20 mouse cellular contexts compared by ENCODE assay signal in the genomic region with DNA sequence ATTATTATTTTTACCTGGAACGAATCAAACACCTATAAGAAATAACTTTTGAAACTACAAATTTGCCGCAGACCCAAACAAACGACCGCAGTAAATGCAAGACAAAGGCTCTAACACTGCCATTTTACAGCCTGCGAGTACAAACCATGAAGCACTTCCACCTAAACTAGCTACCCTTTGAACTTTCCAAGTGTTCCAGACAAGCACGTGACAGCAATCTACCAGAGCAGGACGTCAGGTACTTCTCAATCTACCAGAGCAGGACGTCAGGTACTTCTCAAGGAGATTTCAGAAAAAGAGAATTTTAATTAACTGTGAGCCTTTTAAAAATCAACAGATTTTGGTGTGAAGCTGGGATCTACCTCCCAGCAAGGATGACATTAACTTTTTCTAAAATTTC. TPM values are rescaled to one million over a fixed set of nuclear protein-coding genes. Genes with fewer than 3 reads are reported as not detected.
DNase-seq lines count a peak whose midpoint lies in the region; ATAC-seq and TF ChIP-seq lines count a peak whose summit lies in the region.
"Had no signal": no experiment of that assay in that cellular context is flagged by ENCODE, and none has a peak within 500 bp of the region (broad histone marks: within the 10 kb centered on the region; RNA-seq: fewer than 3 reads in every experiment).

No protein-coding gene starts in this region.

- no peaks in the 10 kb centered on the region for H3K9me3 ChIP-seq in kidney, embryonic 15.5 days (replicated peaks)
- H3K9me3 ChIP-seq in liver, embryonic 12.5 days (replicated peaks): no peaks in the 10 kb centered on the region
- H3K9me3 ChIP-seq in midbrain, embryonic 15.5 days: no peaks in the 10 kb centered on the region
- H3K9me3 ChIP-seq: embryonic facial prominence, embryonic 12.5 days; forebrain, embryonic 15.5 days; G1E; heart, embryonic 13.5 days had no signal

- no peak overlapping the region for H3K4me3 ChIP-seq in kidney, embryonic 15.5 days (replicated peaks)
- H3K4me3 ChIP-seq in liver, adult 2 months (ENCODE audit: insufficient read depth, low read depth, low read length): no peak overlapping the region
- no peak overlapping the region for H3K4me3 ChIP-seq in liver, embryonic 12.5 days
- no peak overlapping the region for H3K4me3 ChIP-seq in midbrain, embryonic 15.5 days
- H3K4me3 ChIP-seq: embryonic facial prominence, embryonic 12.5 days; forebrain, embryonic 15.5 days; heart, embryonic 13.5 days had no signal

- H3K27me3 ChIP-seq in kidney, embryonic 15.5 days: no peaks in the 10 kb centered on the region
- no peaks in the 10 kb centered on the region for H3K27me3 ChIP-seq in liver, adult 2 months (ENCODE audit: control insufficient read depth, insufficient read depth, low read length)
- H3K27me3 ChIP-seq in liver, embryonic 12.5 days (replicated peaks): no peaks in the 10 kb centered on the region
- no peaks in the 10 kb centered on the region for H3K27me3 ChIP-seq in midbrain, embryonic 15.5 days (replicated peaks)
- H3K27me3 ChIP-seq: embryonic facial prominence, embryonic 12.5 days; forebrain, embryonic 15.5 days; heart, embryonic 13.5 days had no signal

- H3K79me2 ChIP-seq in liver, adult 2 months (ENCODE audit: control insufficient read depth, insufficient read depth, low read length): peaks cover 53% of the 10 kb centered on the region

- no peak for TF ChIP-seq POLR2A in liver, adult 2 months (IDR thresholded peaks at IDR 0.05; ENCODE audit: extremely low read depth, insufficient read depth, low read length)

- ATAC-seq in kidney, embryonic 15.5 days (replicated peaks; ENCODE audit: low FRiP score): no peak
- ATAC-seq in liver, embryonic 12.5 days: no peak
- no peak for ATAC-seq in midbrain, embryonic 15.5 days (replicated peaks)
- ATAC-seq: CD4-positive, CD25-positive, alpha-beta regulatory T cell, adult 4 months; forebrain, embryonic 15.5 days had no signal

- WGBS in kidney, embryonic 15.5 days: 47% methylated on average over 8 of the region's 8 CpGs
- WGBS in liver, adult 2 months: 61% methylated on average over 8 of the region's 8 CpGs
- 75% methylated on average over 8 of the region's 8 CpGs for WGBS in liver, embryonic 12.5 days (ENCODE audit: insufficient replicate concordance)
- WGBS in midbrain, embryonic 15.5 days: 90% methylated on average over 8 of the region's 8 CpGs

- DNase-seq in kidney, adult 11 months: peak; percentile 61
- DNase-seq in liver, adult 2 months (ENCODE audit: extremely low read depth, low read depth, low spot score): peak; percentile 75
- DNase-seq in kidney, postnatal 25 days: peak; percentile 70 to 79
- DNase-seq in spleen, postnatal 4 days (ENCODE audit: low spot score in 2 of 2): no peak
- DNase-seq in urinary bladder, postnatal 36 days (ENCODE audit: low spot score in 2 of 2): no peak
- DNase-seq: adrenal gland, adult 8-10 months; B cell, adult 2 months; cerebellum, adult 11-12 months; cerebellum, adult 9-10 months; cerebellum, postnatal 25 days; gastrocnemius, postnatal 36 days; heart, postnatal 36 days had no signal

- H3K9ac ChIP-seq in kidney, embryonic 15.5 days: no peak overlapping the region
- no peak overlapping the region for H3K9ac ChIP-seq in liver, adult 2 months (ENCODE audit: low read depth, low read length)
- no peak overlapping the region for H3K9ac ChIP-seq in liver, embryonic 12.5 days
- no peak overlapping the region for H3K9ac ChIP-seq in midbrain, embryonic 15.5 days
- H3K9ac ChIP-seq: embryonic facial prominence, embryonic 12.5 days; forebrain, embryonic 15.5 days; heart, embryonic 13.5 days had no signal

- TF ChIP-seq CTCF in liver, adult 2 months (IDR thresholded peaks at IDR 0.05; ENCODE audit: low read depth, low read length): no peak

- H3K4me1 ChIP-seq in kidney, embryonic 15.5 days: peaks cover 16% of the 10 kb centered on the region; the same call in 1 of the 2 replicates
- H3K4me1 ChIP-seq in liver, adult 2 months (ENCODE audit: control insufficient read depth, insufficient read depth, low read length): peaks cover 19% of the 10 kb centered on the region
- peaks cover 15% of the 10 kb centered on the region for H3K4me1 ChIP-seq in liver, embryonic 12.5 days
- H3K4me1 ChIP-seq in midbrain, embryonic 15.5 days: peaks cover 4% of the 10 kb centered on the region; the same call in 1 of the 2 replicates
- H3K4me1 ChIP-seq: embryonic facial prominence, embryonic 12.5 days had no signal

- peaks cover 2% of the 10 kb centered on the region; the same call in 1 of the 2 replicates for H3K36me3 ChIP-seq in kidney, embryonic 15.5 days
- H3K36me3 ChIP-seq in liver, adult 2 months (ENCODE audit: control insufficient read depth, insufficient read depth, low read length): 0 out of 2 replicates have a peak, but pooled peaks cover 2% of the 10 kb centered on the region
- peaks cover 4% of the 10 kb centered on the region for H3K36me3 ChIP-seq in liver, embryonic 12.5 days
- H3K36me3 ChIP-seq in midbrain, embryonic 15.5 days (replicated peaks): no peaks in the 10 kb centered on the region
- H3K36me3 ChIP-seq: forebrain, embryonic 15.5 days had no signal

- no peak overlapping the region for H3K27ac ChIP-seq in kidney, embryonic 15.5 days
- H3K27ac ChIP-seq in liver, adult 2 months (replicated peaks; ENCODE audit: insufficient read depth, low read depth, low read length): no peak overlapping the region
- no peak overlapping the region for H3K27ac ChIP-seq in liver, embryonic 12.5 days
- H3K27ac ChIP-seq in midbrain, embryonic 15.5 days: no peak overlapping the region
- H3K27ac ChIP-seq: embryonic facial prominence, embryonic 12.5 days; forebrain, embryonic 15.5 days; heart, embryonic 13.5 days had no signal

- no peak overlapping the region for H3K4me2 ChIP-seq in kidney, embryonic 15.5 days
- H3K4me2 ChIP-seq in liver, embryonic 12.5 days: no peak overlapping the region
- no peak overlapping the region for H3K4me2 ChIP-seq in midbrain, embryonic 15.5 days
- H3K4me2 ChIP-seq: embryonic facial prominence, embryonic 12.5 days; forebrain, embryonic 15.5 days; heart, embryonic 13.5 days had no signal

RNA-seq across cellular contexts. Expression of gene Dnajc13, which starts 11.6 kb away (rescaled TPM):
- polyA plus RNA-seq in kidney, embryonic 15.5 days (2015; fragmentation: Nextera tagmentation; extraction: Ambion mirVana): 19.9 and 23.0 TPM in 2 replicates
- 25.8 and 27.3 TPM in 2 replicates for total RNA-seq in liver, adult 2 months (2014; rRNA removed)
- polyA plus RNA-seq in liver, adult 2 months (2012; rRNA removed): 15.1 and 18.6 TPM in 2 replicates
- polyA plus RNA-seq in liver, embryonic 12.5 days (2016; fragmentation: Nextera tagmentation; extraction: Ambion mirVana): 11.6 and 12.1 TPM in 2 replicates
- 19.3 and 20.5 TPM in 2 replicates for polyA plus RNA-seq in midbrain, embryonic 15.5 days (2015; fragmentation: Nextera tagmentation; extraction: Ambion mirVana)

Comparison
In these comparisons a context has a peak if more than half of its experiments do, and no peak if none do; other contexts are left out.
1. DNase-seq: peak in kidney, adult 11 months (single experiment), liver, adult 2 months (single experiment) and kidney, postnatal 25 days (2 of 2); none in spleen, postnatal 4 days (0 of 2) and urinary bladder, postnatal 36 days (0 of 2).